Mouse (Mus musculus): ENCODE results near the gene Gm28539.

DNA sequence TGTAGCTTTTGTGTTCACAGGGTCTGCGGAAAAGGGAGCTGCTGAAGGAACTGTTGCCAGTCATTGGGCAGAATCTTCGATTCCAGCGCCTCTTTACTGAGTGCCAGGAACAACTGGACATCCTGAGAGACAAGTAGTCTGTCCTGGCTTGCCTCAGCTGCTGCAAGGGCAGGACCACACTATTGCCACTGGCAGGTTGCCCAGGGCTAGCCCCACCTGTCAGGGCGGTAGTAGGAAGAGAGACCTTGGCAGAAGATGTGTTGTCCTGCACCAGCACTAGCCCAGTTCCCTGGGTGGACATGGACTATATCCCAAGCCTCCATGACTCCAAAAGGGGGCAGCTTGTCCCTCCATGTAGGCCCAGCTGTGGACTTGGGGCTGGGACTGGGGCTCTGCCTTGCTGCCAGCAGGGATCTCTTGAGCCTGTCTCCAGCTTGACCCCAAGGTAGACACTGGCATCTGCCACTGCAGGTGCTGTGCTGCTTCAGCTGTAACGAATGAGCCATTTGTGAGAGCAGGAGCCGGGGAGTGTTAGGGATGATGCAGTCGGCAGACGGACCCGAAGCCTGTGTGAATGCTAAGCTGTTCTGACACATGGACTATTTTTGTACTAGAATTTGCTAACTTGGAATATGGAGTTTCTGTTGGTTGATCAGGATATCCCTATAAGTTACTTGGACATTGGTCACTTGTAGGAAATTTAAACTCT, 133.2 kb downstream of the Gm28539 start:
- TF ChIP-seq CTCF (conservative IDR thresholded peaks at IDR 0.05; ENCODE audit: low read length), result no peak
- TF ChIP-seq NANOG (IDR thresholded peaks at IDR 0.05; ENCODE audit: borderline replicate concordance, low read length), result no peak
- no peak for TF ChIP-seq POU5F1 (IDR thresholded peaks at IDR 0.05; ENCODE audit: borderline replicate concordance, low read length)
